Mouse (Mus musculus) cerebellum, postnatal 10 days (tissue): ENCODE results near the gene Tmppe.
"Not testable (repeated sequence)": the region's sequence is repeated elsewhere in the genome, so short reads cannot be mapped to it uniquely, and the experiment has no call there.

Experiments used
- DNase-seq, 2 experiments: peaks; one replicate each; pipeline ENCODE4 v3.0.0; 2021; ENCODE audit warnings: mixed read lengths in 2 of 2

Tmppe gene

GRCm38 (mm10) chr9:114400949-114401684 lies at the start of gene Tmppe, which contains the start of gene Glb1:
Tmppe (plus strand) TSS chr9:114401105.
Glb1 (plus strand) TSS chr9:114401076.
- peak; percentile 83 to 87 for DNase-seq

- peak; percentile 86 to 89 for DNase-seq
Observed at GRCm38 (mm10) chr9:114367783-114368470, 33.0 kb upstream of the Tmppe start.

- DNase-seq: no peak
Observed at GRCm38 (mm10) chr9:114368471-114368858, 32.4 kb upstream of the Tmppe start.

- peak; percentile 28 to 33 for DNase-seq
Observed at GRCm38 (mm10) chr9:114369389-114369788, 31.5 kb upstream of the Tmppe start.

GRCm38 (mm10) chr9:114371717-114372116 lies 29.2 kb upstream of the Tmppe start:
- DNase-seq: peak; percentile 37 to 59

- DNase-seq: no peak
Observed at GRCm38 (mm10) chr9:114375276-114375962, 25.5 kb upstream of the Tmppe start.

GRCm38 (mm10) chr9:114377168-114377567 lies 23.7 kb upstream of the Tmppe start:
- DNase-seq: no peak

- DNase-seq: no peak
Observed at GRCm38 (mm10) chr9:114379871-114380270, 21.0 kb upstream of the Tmppe start.

- DNase-seq: peak; percentile 61 to 73
Observed at GRCm38 (mm10) chr9:114380881-114381733, 19.8 kb upstream of the Tmppe start.

GRCm38 (mm10) chr9:114382936-114383710 lies 17.8 kb upstream of the Tmppe start:
- DNase-seq: no peak

- no peak for DNase-seq
Observed at GRCm38 (mm10) chr9:114384691-114385090, 16.2 kb upstream of the Tmppe start.

- no peak for DNase-seq
Observed at GRCm38 (mm10) chr9:114385160-114385559, 15.7 kb upstream of the Tmppe start.

- DNase-seq: no peak
Observed at GRCm38 (mm10) chr9:114387086-114387485, 13.8 kb upstream of the Tmppe start.

GRCm38 (mm10) chr9:114388288-114388687 lies 12.6 kb upstream of the Tmppe start:
- peak; percentile 49 to 50 for DNase-seq

GRCm38 (mm10) chr9:114388701-114389370 lies 12.1 kb upstream of the Tmppe start:
- DNase-seq: no peak

- DNase-seq: peak; percentile 26 to 39
Observed at GRCm38 (mm10) chr9:114389371-114389904, 11.5 kb upstream of the Tmppe start.

- peak; percentile 74 to 75 for DNase-seq
Observed at GRCm38 (mm10) chr9:114389905-114390748, 10.8 kb upstream of the Tmppe start, which contains the start of gene Crtap. Crtap (minus strand) TSS chr9:114390675.

GRCm38 (mm10) chr9:114390749-114391075 lies 10.2 kb upstream of the Tmppe start:
- no peak for DNase-seq

- DNase-seq: not testable (repeated sequence)
Observed at GRCm38 (mm10) chr9:114394136-114394535, 6.8 kb upstream of the Tmppe start.

GRCm38 (mm10) chr9:114394677-114395076 lies 6.2 kb upstream of the Tmppe start:
- no peak for DNase-seq
